Mouse (Mus musculus) liver, adult 2 months (tissue): Measurements from ENCODE around the gene Pml. TPM values are rescaled to one million over a fixed set of nuclear protein-coding genes. Genes with fewer than 3 reads are reported as not detected.
A peak's percentile ranks its signal among the peaks of the same experiment; 100 is the strongest.

Source experiments
- DNase-seq: peaks from one replicate; pipeline ENCODE4 v3.0.0-alpha.2; 2011; ENCODE audit warnings: low read depth, low spot score; ENCODE audit errors: extremely low read depth
- H3K27ac ChIP-seq: fragments of 200-500 bp; replicated peaks from 2 replicates; pipeline ENCODE4 v1.5.1; 2012; ENCODE audit warnings: low read depth, mild to moderate bottlenecking, control low read depth, inconsistent platforms, low read length; ENCODE audit not compliant: insufficient read depth
- H3K27me3 ChIP-seq: fragments of 200-500 bp; 2 replicates; pipeline ENCODE4 v1.6.1; 2012; ENCODE audit warnings: mild to moderate bottlenecking, moderate library complexity, low read length, inconsistent platforms; ENCODE audit not compliant: control insufficient read depth, insufficient read depth
- H3K36me3 ChIP-seq: fragments of 200-500 bp; 2 replicates; pipeline ENCODE4 v1.6.1; 2012; ENCODE audit warnings: low read length, inconsistent platforms; ENCODE audit not compliant: control insufficient read depth, insufficient read depth
- H3K4me1 ChIP-seq: fragments of 200-500 bp; 2 replicates; pipeline ENCODE4 v1.6.1; 2011; ENCODE audit warnings: low read length; ENCODE audit not compliant: control insufficient read depth, insufficient read depth
- H3K4me3 ChIP-seq: fragments of 200-500 bp; 2 replicates; pipeline ENCODE4 v1.5.1; 2011; ENCODE audit warnings: low read depth, mild to moderate bottlenecking, control low read depth, low read length, moderate library complexity; ENCODE audit not compliant: insufficient read depth
- H3K79me2 ChIP-seq: fragments of 200-500 bp; 2 replicates; pipeline ENCODE4 v1.6.1; 2012; ENCODE audit warnings: inconsistent platforms, mild to moderate bottlenecking, low read length, moderate library complexity; ENCODE audit not compliant: control insufficient read depth, insufficient read depth
- H3K9ac ChIP-seq: fragments of 200-500 bp; 2 replicates; pipeline ENCODE4 v1.6.1; 2012; ENCODE audit warnings: low read depth, mild to moderate bottlenecking, control low read depth, inconsistent platforms, low read length
- CTCF ChIP-seq: fragments of 200-500 bp; IDR thresholded peaks from 2 replicates; pipeline ENCODE4 v1.5.1; 2011; ENCODE audit warnings: low read depth, low read length, control low read depth
- POLR2A ChIP-seq: fragments of 200-500 bp; IDR thresholded peaks from 2 replicates; pipeline ENCODE4 v1.6.1; 2011; ENCODE audit warnings: low read length, control low read depth; ENCODE audit not compliant: insufficient read depth; ENCODE audit errors: extremely low read depth
- WGBS: fragments of 180-500 bp; shearing (Covaris S2); methylation state at CpG from one replicate; pipeline ENCODE4 v1.1.7; 2018; 5-methylcytosine and 5-hydroxymethylcytosine counted together
- polyA plus RNA-seq: library from polyadenylated mRNA; depleted of rRNA; stranded (reverse); fragments of >200 nt; gene quantifications from 2 replicates; pipeline ENCODE4 v1.2.3, GENCODE M21; 2012
- total RNA-seq: library from RNA; depleted of rRNA; stranded (reverse); fragments of >200 nt; gene quantifications from 2 replicates; pipeline ENCODE4 v1.2.3, GENCODE M21; 2014

Gene Pml
- total and polyA plus RNA-seq, 2 experiments = 7.4 to 15.2 TPM

GRCm38 (mm10) chr9:58206013-58206412 is 43.6 kb downstream of the Pml start:
- TF ChIP-seq CTCF = no peak
- TF ChIP-seq POLR2A = no peak
- Histone ChIP-seq H3K27ac (no peak overlapping the region), H3K9ac (no peak overlapping the region), H3K27me3 (peaks cover 12% of the 10 kb centered on the region; the same call in 1 of the 2 replicates), H3K4me1 (no peaks in the 10 kb centered on the region), H3K79me2 (no peaks in the 10 kb centered on the region), H3K36me3 (no peaks in the 10 kb centered on the region), H3K4me3 (no peak overlapping the region)
- WGBS = 90% methylated on average over 7 of the region's 7 CpGs
- DNase-seq = no peak

GRCm38 (mm10) chr9:58204448-58205000 is 45.1 kb downstream of the Pml start:
- DNase-seq = peak; percentile 67
- H3K4me1 ChIP-seq = no peaks in the 10 kb centered on the region
- H3K36me3 ChIP-seq = no peaks in the 10 kb centered on the region
- no peaks in the 10 kb centered on the region for H3K79me2 ChIP-seq
- peaks cover 15% of the 10 kb centered on the region; the same call in 1 of the 2 replicates for H3K27me3 ChIP-seq
- H3K4me3 ChIP-seq = peak overlapping the region; percentile 27; the same call in 1 of the 2 replicates
- H3K27ac ChIP-seq = no peak overlapping the region
- peak overlapping the region; percentile 42; the same call in 1 of the 2 replicates for H3K9ac ChIP-seq
- WGBS = 1% methylated on average over 18 of the region's 18 CpGs
- peak; percentile 97 for TF ChIP-seq CTCF
- TF ChIP-seq POLR2A = no peak

- Histone ChIP-seq H3K36me3 (no peaks in the 10 kb centered on the region), H3K4me3 (peak within 1 kb of the TSS; percentile 27; the same call in 1 of the 2 replicates), H3K27me3 (peaks cover 22% of the 10 kb centered on the region; the same call in 1 of the 2 replicates), H3K9ac (peak within 1 kb of the TSS; percentile 42; the same call in 1 of the 2 replicates), H3K79me2 (no peaks in the 10 kb centered on the region), H3K27ac (no peak within 1 kb of the TSS), H3K4me1 (no peaks in the 10 kb centered on the region)
- 5% methylated on average over 42 of the region's 42 CpGs for WGBS
- peak; percentile 54 for DNase-seq
- TF ChIP-seq CTCF = peak; percentile 77
- TF ChIP-seq POLR2A = no peak
These were observed 45.8 kb downstream of the Pml start, which contains the start of the genes Islr and Islr2 for GRCm38 (mm10) chr9:58203516-58204447. Islr (minus strand) TSS chr9:58204306. Islr2 (minus strand) TSS chr9:58204319.

GRCm38 (mm10) chr9:58202676-58203453 is 46.7 kb downstream of the Pml start:
- no peaks in the 10 kb centered on the region for H3K36me3 ChIP-seq
- no peak overlapping the region for H3K27ac ChIP-seq
- no peak for DNase-seq
- no peak overlapping the region for H3K4me3 ChIP-seq
- TF ChIP-seq POLR2A (no peak), CTCF (no peak)
- no peak overlapping the region for H3K9ac ChIP-seq
- no peaks in the 10 kb centered on the region for H3K79me2 ChIP-seq
- H3K27me3 ChIP-seq = peaks cover 24% of the 10 kb centered on the region; the same call in 1 of the 2 replicates
- no peaks in the 10 kb centered on the region for H3K4me1 ChIP-seq
- WGBS = 10% methylated on average over 14 of the region's 14 CpGs

GRCm38 (mm10) chr9:58201861-58202549 is 47.6 kb downstream of the Pml start:
- no peaks in the 10 kb centered on the region for H3K79me2 ChIP-seq
- no peak overlapping the region for H3K9ac ChIP-seq
- 4% methylated on average over 37 of the region's 37 CpGs for WGBS
- no peak overlapping the region for H3K4me3 ChIP-seq
- no peak for TF ChIP-seq POLR2A
- no peak for TF ChIP-seq CTCF
- peaks cover 30% of the 10 kb centered on the region; the same call in 1 of the 2 replicates for H3K27me3 ChIP-seq
- H3K27ac ChIP-seq = no peak overlapping the region
- H3K4me1 ChIP-seq = no peaks in the 10 kb centered on the region
- no peaks in the 10 kb centered on the region for H3K36me3 ChIP-seq
- DNase-seq = no peak
